Comparison of ENCODE assay signal across 26 mouse cellular contexts in the genomic region with DNA sequence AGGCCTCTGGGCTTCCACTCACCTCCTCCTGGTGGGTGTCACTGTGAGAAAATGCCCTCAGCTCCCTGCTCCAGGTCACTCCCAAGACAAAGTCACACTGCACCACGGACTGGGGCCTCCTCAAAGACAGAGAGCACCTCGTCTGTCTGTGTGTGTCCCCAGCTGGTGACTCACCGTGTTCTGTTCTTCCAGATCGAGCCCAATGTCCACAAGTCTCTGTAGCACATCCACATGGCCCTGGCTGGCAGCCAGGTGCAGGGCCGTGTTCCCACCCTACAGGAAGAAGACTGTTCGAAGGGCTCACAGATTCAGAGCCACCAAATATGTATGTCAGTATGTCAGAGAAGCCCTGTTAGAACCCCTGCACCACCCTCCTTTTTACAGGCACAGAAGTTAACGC. TPM values are rescaled to one million over a fixed set of nuclear protein-coding genes. Genes with fewer than 3 reads are reported as not detected.
DNase-seq lines count a peak whose midpoint lies in the region; ATAC-seq and TF ChIP-seq lines count a peak whose summit lies in the region.
"Had no signal": no experiment of that assay in that cellular context is flagged by ENCODE, and none has a peak within 500 bp of the region (broad histone marks: within the 10 kb centered on the region; RNA-seq: fewer than 3 reads in every experiment).

No protein-coding gene starts in this region.

- peak; percentile 28; the same call in 1 of the 2 replicates for ATAC-seq in stomach, embryonic 15.5 days (ENCODE audit: insufficient read depth, low FRiP score, low read depth)
- ATAC-seq: activated CD4-positive, CD25-positive, alpha-beta regulatory T cell, adult 4 months; forebrain, embryonic 15.5 days; hindbrain, embryonic 16.5 days; Patski had no signal

- H3K4me3 ChIP-seq in thymus, adult 2 months (ENCODE audit: control insufficient read depth, insufficient read depth, low read length) = no peak overlapping the region
- H3K4me3 ChIP-seq in stomach, embryonic 15.5 days (replicated peaks) = no peak overlapping the region
- H3K4me3 ChIP-seq in gastrocnemius, adult 2 months = no peak overlapping the region
- H3K4me3 ChIP-seq: embryonic facial prominence, embryonic 12.5 days; forebrain, embryonic 15.5 days; heart, embryonic 10.5 days; hindbrain, embryonic 12.5 days had no signal

- peak; percentile 23 for DNase-seq in thymus, postnatal 14 days
- no peak for DNase-seq in thymus, adult 2 months
- DNase-seq in 3134 (ENCODE audit: extremely low read depth, insufficient read length, low spot score) (peak; percentile 22), 416B (ENCODE audit: low read depth) (peak; percentile 67)
- no peak for DNase-seq in spleen, postnatal 14 days (ENCODE audit: low spot score in 2 of 2)
- no peak for DNase-seq in gastrocnemius, adult 2 months
- DNase-seq: adrenal gland, postnatal 14 days; cerebellum, adult 11-12 months; cerebellum, adult 9-10 months; cerebellum, postnatal 25 days; gastrocnemius, postnatal 36 days; heart, adult 18-20 months; heart, postnatal 10 days; heart, postnatal 4 days had no signal

- H3K27ac ChIP-seq in thymus, adult 2 months (ENCODE audit: control insufficient read depth, insufficient read depth, low read length) = no peak overlapping the region
- no peak overlapping the region; the same call in 1 of the 2 replicates for H3K27ac ChIP-seq in stomach, embryonic 15.5 days
- H3K27ac ChIP-seq in gastrocnemius, adult 2 months = no peak overlapping the region
- H3K27ac ChIP-seq: embryonic facial prominence, embryonic 12.5 days; forebrain, embryonic 15.5 days; heart, embryonic 10.5 days; hindbrain, embryonic 12.5 days had no signal

- TF ChIP-seq POLR2A in thymus, adult 2 months (IDR thresholded peaks at IDR 0.05; ENCODE audit: control insufficient read depth, extremely low read depth, insufficient read depth, low read length, poor library complexity) = no peak

- H3K27me3 ChIP-seq in thymus, adult 2 months (ENCODE audit: control insufficient read depth, insufficient read depth, low read length) = no peaks in the 10 kb centered on the region
- no peaks in the 10 kb centered on the region for H3K27me3 ChIP-seq in stomach, embryonic 15.5 days (replicated peaks)
- H3K27me3 ChIP-seq: forebrain, embryonic 15.5 days; hindbrain, embryonic 12.5 days had no signal

- H3K4me1 ChIP-seq in thymus, adult 2 months (replicated peaks; ENCODE audit: control insufficient read depth, insufficient read depth, low read length) = no peaks in the 10 kb centered on the region
- no peaks in the 10 kb centered on the region for H3K4me1 ChIP-seq in stomach, embryonic 15.5 days
- H3K4me1 ChIP-seq: embryonic facial prominence, embryonic 12.5 days; forebrain, embryonic 15.5 days had no signal

- WGBS in thymus, adult 2 months = 44% methylated on average over 7 of the region's 7 CpGs
- WGBS in stomach, embryonic 15.5 days = 45% methylated on average over 7 of the region's 7 CpGs

- no peak overlapping the region for H3K4me2 ChIP-seq in stomach, embryonic 15.5 days
- H3K4me2 ChIP-seq: embryonic facial prominence, embryonic 12.5 days; forebrain, embryonic 15.5 days; hindbrain, embryonic 12.5 days had no signal

- H3K9me3 ChIP-seq in stomach, embryonic 15.5 days = no peaks in the 10 kb centered on the region
- H3K9me3 ChIP-seq: embryonic facial prominence, embryonic 12.5 days; forebrain, embryonic 15.5 days; heart, embryonic 10.5 days; hindbrain, embryonic 12.5 days had no signal

- no peak overlapping the region for H3K9ac ChIP-seq in stomach, embryonic 15.5 days
- H3K9ac ChIP-seq: embryonic facial prominence, embryonic 12.5 days; forebrain, embryonic 15.5 days; hindbrain, embryonic 12.5 days had no signal

- no peaks in the 10 kb centered on the region for H3K36me3 ChIP-seq in thymus, adult 2 months (ENCODE audit: control insufficient read depth, insufficient read depth, low read length)
- H3K36me3 ChIP-seq in stomach, embryonic 15.5 days = no peaks in the 10 kb centered on the region
- H3K36me3 ChIP-seq: embryonic facial prominence, embryonic 12.5 days; forebrain, embryonic 15.5 days; heart, embryonic 10.5 days; hindbrain, embryonic 12.5 days had no signal

- no peak for TF ChIP-seq CTCF in thymus, adult 2 months (IDR thresholded peaks at IDR 0.05; ENCODE audit: borderline replicate concordance, control insufficient read depth, extremely low read depth, insufficient read depth, low read length, poor library complexity)
- TF ChIP-seq CTCF in gastrocnemius, adult 2 months (IDR thresholded peaks at IDR 0.05) = no peak

- intact Hi-C loops in gastrocnemius, adult 2 months (cut with DNase I) = no loop called here

RNA-seq across cellular contexts. Expression of a gene that starts 11.5 kb away (rescaled TPM):
- polyA plus RNA-seq in thymus, adult 2 months (2012; rRNA removed) = 0.15 TPM in 1 of 2 replicates, not detected in the other
- polyA plus RNA-seq in stomach, embryonic 15.5 days (2015; fragmentation: Nextera tagmentation; extraction: Ambion mirVana) = 0.14 TPM in 1 of 2 replicates, not detected in the other
- not detected for total RNA-seq in gastrocnemius, adult 2 months (2021)
- total RNA-seq: adrenal gland, postnatal 14 days; gastrocnemius, adult 18-20 months; gastrocnemius, postnatal 36 days; heart, adult 18-20 months; heart, postnatal 4 days; MEL had no signal
- polyA plus RNA-seq: C2C12; embryonic facial prominence, embryonic 12.5 days; heart, embryonic 10.5 days; heart, embryonic 14.5 days; hindbrain, embryonic 12.5 days; Patski had no signal

RNA-seq across cellular contexts. Expression of a gene that starts 47.7 kb away (rescaled TPM):
- polyA plus RNA-seq in thymus, adult 2 months (2012; rRNA removed) = 27.3 and 28.5 TPM in 2 replicates
- 79.4 and 79.6 TPM in 2 replicates for polyA plus RNA-seq in stomach, embryonic 15.5 days (2015; fragmentation: Nextera tagmentation; extraction: Ambion mirVana)
- total RNA-seq in gastrocnemius, adult 2 months (2021) = 1 to 10 TPM; 6.1 to 6.6 TPM

Comparison
In these comparisons a context has a peak if more than half of its experiments do, and no peak if none do; other contexts are left out.
1. DNase-seq: peak in thymus, postnatal 14 days (single experiment), 3134 (single experiment) and 416B (single experiment); none in thymus, adult 2 months (single experiment), spleen, postnatal 14 days (0 of 2) and gastrocnemius, adult 2 months (single experiment).